Mouse (Mus musculus): ENCODE results near the gene Cyp2j12.
"Not testable (repeated sequence)": the region's sequence is repeated elsewhere in the genome, so short reads cannot be mapped to it uniquely, and the experiment has no call there.

Gene Cyp2j12

DNA sequence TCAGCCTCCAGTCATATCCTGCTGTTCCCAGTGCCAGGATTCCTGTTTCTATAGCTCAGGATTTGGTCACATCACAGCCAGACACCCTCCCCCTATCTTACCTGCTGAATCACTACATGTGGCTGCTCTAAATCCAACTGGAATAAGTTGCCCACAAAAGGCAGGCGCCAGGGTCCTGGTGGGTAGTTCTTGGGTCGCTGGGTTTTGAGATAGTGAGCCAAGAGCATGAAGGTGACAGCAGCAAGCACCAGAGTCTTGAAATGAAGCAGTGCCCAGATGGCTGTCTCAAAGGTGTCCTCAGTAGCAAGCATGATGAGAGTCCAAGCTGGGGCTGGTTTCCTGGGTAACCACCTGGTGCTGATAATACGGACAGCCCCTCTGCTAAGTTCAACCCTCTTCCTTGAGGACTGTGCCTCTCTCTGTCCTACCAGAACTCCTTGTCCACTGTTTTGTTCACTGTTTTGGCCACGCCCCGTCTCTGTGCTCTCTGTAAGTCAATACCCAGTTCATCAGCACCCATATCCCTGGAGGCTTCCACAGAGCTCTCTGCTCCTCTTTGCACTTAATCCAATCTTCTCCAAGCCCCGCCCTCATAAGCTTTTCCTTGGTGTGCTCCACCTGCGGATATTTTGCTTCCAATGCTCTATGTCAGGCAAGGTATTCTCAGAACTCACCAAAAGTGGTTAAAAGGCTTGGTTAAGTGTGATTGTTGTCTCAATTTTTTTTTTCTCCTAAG lies at the start of gene Cyp2j12:
Gene Cyp2j12, minus strand, starts transcription at position 421 of the 736 bp plus-strand sequence.
- DNase-seq (ENCODE audit: low read depth) = no peak

DNA sequence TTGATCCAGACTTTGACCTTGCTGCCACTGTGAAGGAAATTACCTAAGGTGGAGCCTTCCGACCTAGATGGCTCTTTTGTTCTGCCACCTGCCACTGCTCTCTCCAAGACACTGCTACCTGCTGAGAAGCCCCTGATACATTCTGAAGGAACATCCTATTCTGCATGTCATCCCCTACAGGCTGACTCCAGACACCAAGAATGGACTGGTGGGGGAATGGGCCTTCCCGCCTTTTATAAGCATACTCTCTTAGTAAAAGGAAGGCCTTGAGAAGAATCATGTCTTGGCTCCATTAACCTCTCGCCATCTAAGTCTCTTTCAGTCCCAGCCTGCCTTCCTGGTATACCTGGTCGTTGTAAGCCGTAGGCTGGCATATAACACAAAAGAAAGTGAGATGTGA lies 48.4 kb upstream of the Cyp2j12 start:
- DNase-seq (ENCODE audit: low read depth) = not testable (repeated sequence)

DNA sequence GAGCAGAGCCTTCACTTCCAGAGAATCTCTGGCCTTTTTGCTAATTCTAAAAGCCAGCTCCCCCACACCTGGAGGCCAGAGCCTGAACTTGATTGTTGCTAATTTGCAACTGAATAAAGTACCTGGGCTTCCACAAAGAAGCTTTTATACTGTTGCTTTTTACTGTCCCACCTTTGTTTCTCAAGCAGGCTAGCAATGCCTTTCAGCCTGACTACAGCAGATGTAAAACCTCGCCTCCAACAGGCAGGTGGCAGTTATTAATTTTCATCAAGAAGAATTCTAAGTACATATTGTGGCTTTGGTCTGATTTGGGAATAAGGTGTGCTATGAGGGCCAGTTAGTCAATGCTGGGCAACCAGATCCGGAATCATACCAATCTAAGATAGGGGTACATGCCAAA lies 47.7 kb upstream of the Cyp2j12 start:
- not testable (repeated sequence) for DNase-seq (ENCODE audit: low read depth)

DNA sequence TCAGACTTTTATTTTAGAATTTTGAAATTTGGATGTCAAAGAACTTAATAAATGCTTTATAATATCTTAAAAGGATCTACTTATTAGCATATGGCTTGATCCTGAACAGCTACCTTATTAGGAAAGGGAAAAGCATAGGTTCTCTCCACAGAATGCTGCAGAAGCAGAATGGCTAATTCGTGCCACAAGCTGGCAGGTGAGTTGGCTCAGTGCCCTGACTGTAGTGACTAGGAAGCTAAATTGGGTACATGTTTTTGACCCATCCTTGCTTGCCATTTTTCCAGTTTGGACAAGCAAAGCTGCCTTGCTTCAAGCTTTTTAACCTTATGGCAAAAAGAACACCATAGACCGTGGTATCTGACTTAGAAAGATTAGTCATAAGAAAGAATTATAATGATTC lies 47.2 kb upstream of the Cyp2j12 start:
- not testable (repeated sequence) for DNase-seq (ENCODE audit: low read depth)

DNA sequence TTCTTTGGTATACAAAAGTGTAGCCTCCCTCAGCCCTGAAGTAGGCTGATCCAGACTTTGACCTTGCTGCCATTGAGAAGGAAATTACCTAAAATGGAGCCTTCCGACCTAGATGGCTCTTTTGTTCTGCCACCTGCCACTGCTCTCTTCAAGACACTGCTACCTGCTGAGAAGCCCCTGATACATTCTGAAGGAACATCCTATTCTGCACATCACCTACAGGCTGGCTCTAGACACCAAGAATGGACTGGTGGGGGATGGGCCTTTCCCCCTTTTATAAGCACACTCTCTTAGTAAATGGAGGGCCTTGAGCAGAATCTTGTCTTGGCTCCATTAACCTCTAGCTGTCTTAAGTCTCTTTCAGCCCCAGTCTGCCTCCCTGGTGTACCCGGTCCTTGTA lies 43.8 kb upstream of the Cyp2j12 start:
- DNase-seq (ENCODE audit: low read depth) = not testable (repeated sequence)

DNA sequence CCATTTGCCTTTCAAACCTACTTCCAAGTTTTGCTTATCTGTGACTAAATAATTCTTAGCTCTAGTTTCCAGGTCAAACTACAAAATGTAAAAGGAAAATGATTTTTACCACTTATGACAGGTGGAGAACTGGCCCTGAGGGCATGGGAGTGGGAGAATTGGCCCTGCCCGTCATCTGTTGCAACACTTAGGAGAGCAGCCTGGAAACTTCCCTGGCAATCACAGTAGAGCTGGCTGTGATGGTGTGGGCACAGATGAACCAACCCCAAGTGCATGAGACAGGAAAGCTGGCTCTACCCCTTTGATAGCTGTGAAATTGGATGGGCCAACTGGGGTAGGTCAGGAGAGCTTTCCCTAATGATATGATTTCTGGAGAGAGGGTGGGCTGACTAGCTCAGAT lies 21.9 kb upstream of the Cyp2j12 start:
- DNase-seq (ENCODE audit: low read depth) = no peak

DNA sequence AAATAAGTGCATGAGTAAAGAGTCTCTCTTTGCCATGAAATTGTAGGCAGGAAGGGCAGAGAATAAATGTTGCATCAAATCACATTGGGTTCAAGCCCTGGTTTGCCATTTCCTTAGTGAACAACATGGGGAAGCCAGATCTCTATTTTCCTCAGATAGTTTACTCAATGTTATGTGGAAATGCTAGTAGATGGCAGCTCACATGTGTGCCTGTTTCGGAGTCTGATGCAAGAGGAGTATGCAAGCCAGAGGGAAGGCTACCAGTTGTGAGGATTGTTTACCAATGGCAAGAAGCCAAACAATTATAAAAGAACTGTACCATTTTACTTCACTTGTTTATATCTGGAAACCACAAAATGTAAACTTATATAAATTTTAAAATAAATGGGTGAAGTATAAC lies 20.6 kb upstream of the Cyp2j12 start:
- DNase-seq (ENCODE audit: low read depth) = no peak

DNA sequence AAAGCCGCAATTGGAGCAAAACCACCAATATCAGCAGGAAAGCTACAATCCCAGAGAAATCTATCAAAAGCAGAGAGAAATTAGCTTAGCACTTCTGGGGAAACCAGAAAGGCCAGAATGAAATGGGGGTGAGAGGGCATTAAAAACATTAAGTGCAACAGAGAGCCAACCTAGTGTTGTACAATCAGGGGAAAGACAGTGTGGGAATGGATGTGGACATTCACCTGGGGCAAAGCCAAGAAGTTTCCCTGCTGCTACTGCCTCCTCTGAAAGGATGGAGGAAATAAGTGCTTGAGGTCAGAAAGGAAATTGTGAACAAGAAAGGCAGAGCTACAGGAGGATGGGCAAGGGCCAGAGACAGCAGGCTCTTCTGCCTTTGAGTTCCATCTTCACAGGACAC lies 1.7 kb downstream of the Cyp2j12 start:
- DNase-seq (ENCODE audit: low read depth) = no peak

DNA sequence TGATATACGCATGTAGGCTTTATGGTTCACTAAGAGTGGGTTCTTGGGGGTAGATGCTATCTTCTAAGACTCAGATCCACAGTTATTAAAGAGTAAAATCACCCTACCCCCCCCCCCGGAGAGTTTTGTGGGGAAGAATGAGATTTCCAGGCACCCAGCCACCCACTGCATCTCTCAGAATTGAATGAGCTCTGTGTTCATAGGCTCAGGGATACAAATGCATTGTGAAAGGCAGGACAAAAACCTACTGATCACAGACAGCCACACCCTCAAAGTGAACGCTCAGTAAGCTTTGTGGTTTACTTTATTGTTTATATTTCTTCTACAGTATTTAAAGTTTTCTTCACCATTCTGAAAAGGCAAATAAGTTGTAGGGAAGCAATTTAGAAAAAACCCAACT lies 6.7 kb downstream of the Cyp2j12 start:
- DNase-seq (ENCODE audit: low read depth) = no peak

DNA sequence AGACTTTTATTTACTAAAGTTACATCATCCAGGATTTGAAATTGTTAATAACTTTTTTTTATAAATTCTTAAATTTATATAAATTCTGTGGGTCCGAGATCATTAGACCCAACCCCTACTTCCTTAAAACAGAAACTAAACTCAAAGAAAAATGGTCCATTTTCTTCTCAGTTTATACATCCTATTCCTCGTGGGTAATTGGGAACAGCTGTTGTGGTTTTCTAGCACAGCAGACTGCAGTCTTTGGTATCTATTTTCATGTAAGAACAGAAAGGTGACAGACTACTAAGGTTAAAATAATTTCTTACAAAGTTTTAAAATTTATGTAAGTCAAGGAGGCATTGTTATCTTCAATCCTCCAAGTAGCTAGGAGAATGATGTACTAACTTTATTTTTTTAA lies 44.1 kb downstream of the Cyp2j12 start:
- DNase-seq (ENCODE audit: low read depth) = no peak

DNA sequence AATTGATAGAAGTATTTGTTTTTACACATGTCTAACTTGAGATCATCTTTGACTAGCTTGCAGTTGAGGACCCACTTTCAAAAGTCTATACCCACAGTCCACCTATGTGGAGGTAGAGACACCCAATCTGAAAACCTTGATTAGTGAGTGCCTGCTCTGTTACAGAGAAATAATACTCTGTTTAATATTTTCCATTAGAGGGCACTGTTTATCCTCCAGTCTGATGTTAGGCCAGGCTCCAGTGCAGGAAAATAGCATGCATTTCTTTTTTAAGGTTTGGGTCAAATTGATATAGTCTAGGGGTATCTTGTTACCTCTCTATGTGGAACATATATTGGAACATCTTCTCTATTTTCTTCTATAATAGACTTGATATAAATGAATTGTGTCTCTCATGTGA lies 49.1 kb downstream of the Cyp2j12 start:
- DNase-seq (ENCODE audit: low read depth) = no peak

DNA sequence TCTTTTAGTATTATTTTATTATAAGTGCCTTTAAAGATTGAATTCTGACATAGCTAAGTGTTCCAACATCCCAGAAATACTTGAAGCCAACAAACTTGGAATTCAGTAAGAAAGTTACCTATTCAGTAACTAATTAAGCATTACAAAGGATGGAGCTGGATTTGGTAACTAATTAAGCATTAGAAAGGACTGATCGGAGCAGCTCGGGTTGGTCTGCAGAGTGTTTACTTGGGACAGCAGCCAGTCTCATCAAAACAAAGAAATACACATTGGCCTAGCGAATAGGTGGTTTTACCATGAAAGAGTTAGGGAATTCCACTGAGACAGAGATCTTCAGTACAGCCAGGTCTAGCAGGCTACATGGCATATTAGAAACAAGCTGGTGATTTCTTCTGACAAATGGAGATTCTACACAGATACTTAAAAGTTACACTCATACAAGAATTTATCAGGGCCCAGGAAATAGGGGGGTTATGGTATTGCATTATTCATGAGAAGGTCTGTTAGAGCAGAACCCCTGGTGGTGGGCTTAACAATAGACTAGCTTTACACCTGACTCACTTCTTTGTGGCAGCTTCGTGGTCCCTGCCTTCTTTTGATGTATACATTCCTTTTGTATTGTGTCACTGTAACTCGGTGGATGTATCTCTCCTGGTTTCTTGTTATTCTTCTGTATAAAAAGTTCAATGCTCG lies 51.5 kb downstream of the Cyp2j12 start:
- not testable (repeated sequence) for DNase-seq (ENCODE audit: low read depth)

DNA sequence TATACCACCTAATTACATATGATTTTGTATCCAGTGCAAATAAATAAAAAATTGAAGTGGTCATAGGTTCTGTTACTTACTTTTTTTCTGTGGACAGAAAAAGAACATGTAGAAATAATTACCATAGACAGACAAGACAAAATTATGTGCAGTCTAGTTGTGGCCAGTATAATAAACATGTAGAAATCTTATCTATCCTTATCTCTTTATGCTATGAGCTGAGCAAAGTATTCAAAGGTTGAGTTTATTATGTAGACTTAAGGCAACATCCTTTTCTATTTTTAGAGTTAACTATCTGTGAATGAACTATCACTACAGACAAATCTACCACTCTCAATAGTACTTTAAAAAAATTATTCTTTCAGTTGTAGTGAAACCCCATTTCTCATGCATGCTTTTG lies 62.6 kb downstream of the Cyp2j12 start:
- no peak for DNase-seq (ENCODE audit: low read depth)

DNA sequence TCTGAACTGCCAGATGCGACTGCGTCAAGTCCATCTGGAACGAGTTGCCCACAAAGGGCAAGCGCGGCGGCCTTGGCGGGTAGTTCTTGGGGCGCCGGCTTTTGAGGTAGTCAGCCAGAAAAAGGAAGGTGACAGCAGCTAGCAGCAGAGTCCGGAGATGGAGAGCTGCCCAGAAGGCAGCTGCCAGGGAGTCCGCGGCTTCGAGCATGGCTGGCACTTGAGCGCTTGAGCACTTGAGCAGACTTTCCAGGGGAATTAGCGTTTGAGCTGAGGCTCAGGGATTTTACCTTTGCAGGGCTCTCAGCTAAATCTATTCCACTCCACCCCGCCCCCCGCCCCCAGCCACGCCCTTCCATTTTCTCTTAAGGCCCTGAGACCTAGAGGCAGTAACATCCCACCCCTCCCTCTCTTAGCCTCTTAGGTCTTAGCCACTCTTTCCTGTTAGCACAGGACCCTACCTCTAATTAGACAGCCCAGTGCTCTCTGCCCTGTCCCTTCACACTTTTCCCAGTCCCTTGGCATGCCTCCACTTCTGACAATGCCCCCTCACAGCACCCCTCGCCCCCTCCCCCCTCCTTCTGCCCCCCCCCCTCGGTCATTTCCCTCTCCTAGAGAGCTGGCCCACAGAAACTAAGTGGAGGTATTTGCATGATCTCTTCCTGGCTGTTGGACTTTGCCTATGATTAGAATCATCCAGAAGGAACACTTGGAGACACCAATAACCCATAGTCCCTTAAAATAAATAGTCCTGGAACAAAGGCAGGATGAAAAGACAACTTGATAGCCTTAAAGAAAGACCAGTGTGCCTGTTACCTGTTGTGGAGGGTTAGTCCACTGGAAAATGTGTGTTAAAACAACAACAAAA lies 63.5 kb downstream of the Cyp2j12 start, which contains the start of gene Cyp2j13:
Gene Cyp2j13, minus strand, starts transcription at position 286 of the 865 bp plus-strand sequence.
- no peak for DNase-seq (ENCODE audit: low read depth)

DNA sequence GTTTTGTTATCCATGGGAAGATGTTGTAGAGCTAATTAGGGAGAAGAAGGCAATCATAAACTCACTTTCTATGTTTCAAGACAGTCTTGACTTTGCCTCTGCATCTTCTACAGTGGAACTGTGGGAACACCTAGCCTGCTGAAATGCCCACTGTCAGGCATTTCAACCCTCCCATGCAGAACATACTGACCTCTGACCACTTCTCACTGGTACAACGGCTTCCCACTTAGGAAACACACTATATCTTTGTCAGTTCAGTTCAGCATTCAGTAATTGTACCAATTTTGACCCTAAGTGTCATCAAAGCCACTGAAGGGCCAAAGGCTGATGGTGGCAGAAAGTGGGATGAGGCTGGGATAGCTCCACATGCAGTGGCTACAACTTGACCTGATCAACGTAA lies 78.9 kb downstream of the Cyp2j12 start:
- DNase-seq (ENCODE audit: low read depth) = no peak

DNA sequence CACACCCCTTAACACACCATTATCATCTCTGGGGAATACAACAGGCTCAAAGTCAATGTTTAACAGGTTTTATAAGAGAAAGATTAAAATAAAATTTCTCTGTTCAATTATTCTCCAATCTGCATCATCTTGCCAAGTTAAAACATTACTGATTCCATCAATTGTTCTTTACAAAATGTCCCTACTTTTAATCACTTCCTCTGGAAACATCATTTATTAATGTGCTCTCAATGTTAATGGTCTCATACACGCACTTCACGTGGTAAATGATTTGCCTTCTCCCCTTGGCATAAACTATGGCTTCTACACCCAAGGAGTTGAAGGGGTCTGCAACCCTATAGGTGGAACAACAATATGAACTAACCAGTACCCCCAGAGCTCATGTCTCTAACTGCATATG lies 80.8 kb downstream of the Cyp2j12 start:
- no peak for DNase-seq (ENCODE audit: low read depth)
